Mouse (Mus musculus): ENCODE results near the gene Nrxn3.

DNA sequence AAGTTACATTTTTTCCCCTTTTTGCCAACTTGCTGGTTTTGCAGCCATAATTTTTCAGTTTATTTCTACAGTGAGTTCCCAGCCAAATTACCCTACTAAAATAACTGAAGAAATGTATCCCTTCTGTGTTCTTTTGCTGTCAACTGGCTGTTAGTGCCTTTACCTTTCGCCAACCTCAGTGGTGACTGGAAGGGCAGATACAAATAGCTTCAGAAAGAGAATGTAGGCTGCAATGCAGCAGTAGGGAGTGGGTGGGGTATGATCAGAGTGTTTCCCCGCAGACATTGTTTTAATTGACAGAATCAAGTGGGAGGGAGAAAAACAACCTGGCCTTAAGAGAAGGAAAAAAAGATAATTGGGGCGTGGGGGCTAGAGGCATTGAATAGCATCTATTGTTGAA is 1337.1 kb downstream of the Nrxn3 start:
- no peak for TF ChIP-seq CTCF (IDR thresholded peaks at IDR 0.05; ENCODE audit: borderline replicate concordance, control insufficient read depth, extremely low read depth, insufficient read depth, low read length, poor library complexity)
- no peak for TF ChIP-seq POLR2A (IDR thresholded peaks at IDR 0.05; ENCODE audit: control insufficient read depth, extremely low read depth, insufficient read depth, low read length, poor library complexity)

Measured in thymus, adult 2 months (tissue).